Mouse (Mus musculus): ENCODE data around the gene Myo1d. TPM values are rescaled to one million over a fixed set of nuclear protein-coding genes. Genes with fewer than 3 reads are reported as not detected.

Myo1d gene
- total RNA-seq, 2 experiments from 2014 or later = 2.7 to 5.3 TPM

DNA sequence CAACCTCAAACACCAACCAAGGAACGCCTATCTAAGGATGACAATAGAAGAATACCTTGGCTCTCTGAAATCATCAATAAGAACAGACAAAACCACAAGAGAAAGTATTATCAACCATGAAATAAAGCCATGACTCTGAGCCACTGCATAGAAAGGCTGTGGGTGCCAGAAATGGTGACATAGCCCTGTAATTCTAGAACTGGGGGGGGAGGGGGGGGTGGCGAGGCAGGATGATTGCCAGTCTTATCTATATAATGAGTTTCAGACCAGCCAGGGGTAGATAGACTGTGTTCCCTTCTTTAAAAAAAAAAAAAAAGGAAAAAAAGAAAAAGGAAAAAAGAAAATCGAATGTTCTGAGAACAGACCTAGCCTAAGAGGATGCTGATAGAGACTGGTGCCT lies 81.1 kb downstream of the Myo1d start:
- Histone ChIP-seq H3K27ac (no peak overlapping the region), H3K4me3 (no peak overlapping the region)
- intact Hi-C loops (cut with DNase I) = loop anchor here (10.0 kb wide), 1 partner anchor 116 kb away; the partner anchor contains the start of gene Tmem98
- TF ChIP-seq CTCF (IDR thresholded peaks at IDR 0.05) = no peak
- no peak for DNase-seq

DNA sequence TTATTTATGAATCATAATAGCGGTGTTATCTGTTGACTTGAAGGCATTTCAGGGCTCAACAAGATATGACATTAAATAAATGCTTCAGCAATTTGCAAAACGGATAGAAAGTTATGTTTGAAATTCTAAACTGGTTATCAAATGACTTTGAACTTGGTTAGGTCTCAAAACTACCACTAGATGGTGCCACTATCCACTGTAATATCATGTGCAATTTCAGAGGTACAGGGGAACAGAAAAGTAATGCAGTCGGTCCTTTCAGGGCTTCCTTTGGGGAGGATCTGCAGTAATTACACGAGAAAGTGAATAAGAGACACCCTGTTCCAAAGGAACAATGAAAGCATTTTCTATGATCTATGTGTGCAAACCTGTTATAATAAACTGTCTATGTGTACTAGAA lies 83.5 kb downstream of the Myo1d start:
- intact Hi-C loops (cut with DNase I) = loop anchor here (1.0 to 10.0 kb wide), 3 partner anchors 84 to 156 kb away; partner anchors contain the start of genes Myo1d and Tmem98
- DNase-seq = no peak
- no peak overlapping the region for H3K27ac ChIP-seq
- TF ChIP-seq CTCF (IDR thresholded peaks at IDR 0.05) = peak; percentile 79
- H3K4me3 ChIP-seq = no peak overlapping the region

DNA sequence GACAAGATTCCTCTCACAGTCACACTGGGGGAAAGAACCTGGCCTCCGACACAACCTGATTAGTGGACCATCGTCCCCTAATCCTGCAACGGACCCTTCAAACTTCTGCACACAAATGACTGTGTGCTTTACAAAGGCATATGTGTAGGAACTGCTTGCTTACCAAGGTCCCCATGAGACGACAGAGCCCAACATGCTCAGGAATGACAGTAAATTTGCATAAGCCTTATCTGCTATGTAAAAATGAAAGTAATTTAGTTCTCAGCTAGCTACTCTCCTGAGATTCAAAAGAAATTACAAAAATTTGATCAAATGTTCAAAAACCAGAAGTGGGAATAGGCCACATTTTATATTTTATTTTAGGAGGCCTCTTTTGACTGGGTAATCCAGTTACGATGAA lies 95.2 kb downstream of the Myo1d start:
- DNase-seq = no peak
- H3K27ac ChIP-seq = no peak overlapping the region
- intact Hi-C loops (cut with DNase I) = no loop called here
- no peak overlapping the region for H3K4me3 ChIP-seq
- no peak for TF ChIP-seq CTCF (IDR thresholded peaks at IDR 0.05)

DNA sequence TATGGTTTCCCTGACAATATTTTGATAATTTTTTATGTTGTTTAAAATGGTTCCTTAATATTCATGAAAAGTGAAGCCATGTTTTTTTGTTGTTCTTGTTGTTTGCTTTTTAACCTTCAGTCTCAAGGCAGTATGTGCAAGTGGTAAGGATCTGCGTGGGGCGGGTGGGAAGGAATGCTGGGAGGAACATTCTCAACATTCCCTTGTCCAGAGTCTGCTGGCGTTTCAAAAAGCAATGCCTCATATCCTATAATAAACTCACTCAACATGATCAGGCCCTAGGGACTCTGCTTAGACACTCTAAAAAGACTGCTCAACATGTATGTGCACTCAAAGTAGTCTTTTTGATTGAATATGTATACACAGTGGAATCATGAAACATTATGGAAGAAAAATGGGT lies 97.1 kb downstream of the Myo1d start:
- intact Hi-C loops (cut with DNase I) = no loop called here
- no peak for DNase-seq
- no peak overlapping the region for H3K4me3 ChIP-seq
- no peak for TF ChIP-seq CTCF (IDR thresholded peaks at IDR 0.05)
- H3K27ac ChIP-seq = no peak overlapping the region

DNA sequence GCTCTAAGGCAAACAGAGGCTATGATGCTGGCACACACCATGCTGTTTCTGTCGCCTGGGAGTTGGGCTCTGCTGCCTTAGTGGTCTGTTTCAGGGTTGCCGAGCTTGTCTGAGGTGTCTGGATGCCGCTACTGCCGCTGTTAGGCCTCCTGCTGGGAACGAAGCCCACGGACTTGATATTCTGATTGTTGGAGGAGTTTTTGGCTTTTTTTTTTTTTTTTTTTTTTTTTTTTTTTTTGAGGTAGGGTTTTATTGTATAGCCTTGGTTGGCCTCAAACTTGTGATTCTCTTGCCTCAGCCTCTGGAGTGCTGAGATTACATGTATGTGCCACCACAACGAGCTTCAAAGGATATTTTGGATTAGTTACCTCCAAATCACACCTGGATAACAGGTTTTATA lies 106.8 kb downstream of the Myo1d start:
- intact Hi-C loops (cut with DNase I) = no loop called here
- no peak for TF ChIP-seq CTCF (IDR thresholded peaks at IDR 0.05)

DNA sequence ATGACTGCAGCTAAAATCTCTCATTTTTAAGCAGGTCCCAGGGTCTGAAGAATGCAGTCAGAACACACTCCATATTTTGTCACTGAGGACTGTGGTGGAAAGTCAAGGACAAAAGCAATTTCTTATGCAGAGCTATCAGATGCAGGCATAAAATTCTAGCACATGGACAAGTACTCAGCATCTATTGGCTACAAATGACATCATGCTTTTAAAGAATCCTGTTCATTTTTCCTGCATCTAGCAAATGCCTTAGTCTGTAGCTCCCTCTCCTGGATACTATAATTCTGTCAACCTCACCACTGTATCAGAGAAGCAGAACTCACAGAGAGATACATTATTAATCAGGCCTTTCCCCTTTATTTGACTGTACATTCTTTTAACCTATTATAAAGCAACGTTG lies 109.4 kb downstream of the Myo1d start:
- intact Hi-C loops (cut with DNase I) = loop anchor here (2.0 kb wide), 1 partner anchor 242 kb away; the partner anchor contains the start of gene Psmd11
- no peak overlapping the region for H3K27ac ChIP-seq
- no peak for DNase-seq
- no peak overlapping the region for H3K4me3 ChIP-seq
- TF ChIP-seq CTCF (IDR thresholded peaks at IDR 0.05) = peak; percentile 66

More for the DNA sequence above, 106.8 kb downstream of the Myo1d start:
- no peak overlapping the region for H3K27ac ChIP-seq
- no peak overlapping the region for H3K4me3 ChIP-seq
- DNase-seq = no peak

DNA sequence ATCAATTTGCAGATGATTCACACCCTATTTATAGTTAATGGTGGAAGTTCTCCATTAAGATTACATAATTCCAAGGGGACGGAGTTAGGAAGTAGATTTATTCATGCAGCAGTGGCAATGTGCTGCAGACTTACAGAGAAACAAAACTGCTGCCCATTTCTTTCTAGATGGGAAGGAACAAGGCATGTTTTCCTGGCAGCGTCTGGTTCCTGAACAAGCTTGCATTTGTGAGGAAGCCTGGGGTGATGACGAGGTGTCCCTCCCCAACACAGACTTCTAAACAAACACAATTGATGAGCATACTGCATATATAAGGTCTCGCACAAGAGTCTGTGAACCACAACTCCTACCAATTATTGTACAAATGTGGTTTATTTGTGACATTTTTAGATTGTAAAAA lies 109.9 kb downstream of the Myo1d start:
- no peak for DNase-seq
- no peak overlapping the region for H3K4me3 ChIP-seq
- no peak for TF ChIP-seq CTCF (IDR thresholded peaks at IDR 0.05)
- intact Hi-C loops (cut with DNase I) = loop anchor here (2.0 kb wide), 1 partner anchor 241 kb away; the partner anchor contains the start of gene Psmd11
- no peak overlapping the region for H3K27ac ChIP-seq

DNA sequence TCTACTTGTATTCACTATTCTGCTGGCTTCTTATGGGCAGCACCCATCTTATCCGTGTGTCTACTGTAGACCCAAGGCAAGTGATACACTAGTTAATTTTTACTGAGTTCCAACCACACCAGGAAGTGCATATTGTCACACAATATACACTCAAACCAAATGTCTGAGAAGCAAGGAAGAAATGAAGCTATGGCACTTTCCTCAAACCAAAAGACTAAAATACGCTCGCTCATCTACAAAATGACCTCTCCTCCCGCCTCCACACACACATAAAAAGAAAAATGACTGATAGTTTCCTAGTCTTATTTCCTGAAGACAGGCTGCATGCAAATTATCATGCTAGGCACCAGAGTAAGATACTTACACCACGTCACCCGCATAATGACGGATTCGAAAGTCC lies 113.6 kb downstream of the Myo1d start:
- intact Hi-C loops (cut with DNase I) = no loop called here
- H3K4me3 ChIP-seq = no peak overlapping the region
- TF ChIP-seq CTCF (IDR thresholded peaks at IDR 0.05) = no peak
- DNase-seq = no peak
- H3K27ac ChIP-seq = no peak overlapping the region

DNA sequence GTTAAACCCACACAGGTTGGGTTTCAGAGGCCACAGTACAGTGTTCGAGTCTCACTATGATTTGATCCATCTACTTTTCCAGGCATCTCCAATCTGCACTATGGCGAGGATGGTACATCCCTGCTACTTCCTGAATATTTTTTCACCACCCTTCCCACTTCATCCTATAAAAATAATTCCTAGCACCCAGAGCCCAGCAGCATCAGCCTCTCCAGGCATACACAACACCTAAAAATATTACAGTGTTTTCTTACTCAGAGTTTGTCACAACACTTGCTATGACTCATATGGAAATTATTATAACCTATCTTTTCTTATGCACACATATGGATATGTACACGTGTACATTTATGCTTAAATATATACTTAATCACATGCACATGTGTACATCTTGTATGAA lies 115.6 kb downstream of the Myo1d start:
- intact Hi-C loops (cut with DNase I) = no loop called here
- H3K27ac ChIP-seq = no peak overlapping the region
- TF ChIP-seq CTCF (IDR thresholded peaks at IDR 0.05) = no peak
- H3K4me3 ChIP-seq = no peak overlapping the region
- no peak for DNase-seq

DNA sequence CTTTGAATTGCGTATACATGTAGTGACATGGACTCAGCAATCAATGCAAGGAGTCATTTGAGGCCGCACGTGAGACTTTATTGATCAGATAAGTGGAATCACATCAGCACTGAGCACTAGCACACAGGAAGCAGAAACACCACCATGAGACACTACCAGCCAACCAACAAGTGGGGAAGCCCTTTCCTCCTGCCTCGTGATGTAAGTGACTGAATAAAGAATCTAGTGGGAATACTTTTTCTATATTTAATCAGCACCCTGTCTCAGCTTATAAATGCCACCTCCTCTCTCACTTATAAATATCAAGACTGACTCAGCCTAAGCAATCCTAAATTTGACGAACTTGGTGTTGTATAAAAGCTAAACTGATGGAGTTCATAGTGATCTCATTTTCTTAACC lies 134.7 kb downstream of the Myo1d start:
- H3K4me3 ChIP-seq = no peak overlapping the region
- TF ChIP-seq CTCF (IDR thresholded peaks at IDR 0.05) = no peak
- intact Hi-C loops (cut with DNase I) = no loop called here
- H3K27ac ChIP-seq = no peak overlapping the region
- no peak for DNase-seq

DNA sequence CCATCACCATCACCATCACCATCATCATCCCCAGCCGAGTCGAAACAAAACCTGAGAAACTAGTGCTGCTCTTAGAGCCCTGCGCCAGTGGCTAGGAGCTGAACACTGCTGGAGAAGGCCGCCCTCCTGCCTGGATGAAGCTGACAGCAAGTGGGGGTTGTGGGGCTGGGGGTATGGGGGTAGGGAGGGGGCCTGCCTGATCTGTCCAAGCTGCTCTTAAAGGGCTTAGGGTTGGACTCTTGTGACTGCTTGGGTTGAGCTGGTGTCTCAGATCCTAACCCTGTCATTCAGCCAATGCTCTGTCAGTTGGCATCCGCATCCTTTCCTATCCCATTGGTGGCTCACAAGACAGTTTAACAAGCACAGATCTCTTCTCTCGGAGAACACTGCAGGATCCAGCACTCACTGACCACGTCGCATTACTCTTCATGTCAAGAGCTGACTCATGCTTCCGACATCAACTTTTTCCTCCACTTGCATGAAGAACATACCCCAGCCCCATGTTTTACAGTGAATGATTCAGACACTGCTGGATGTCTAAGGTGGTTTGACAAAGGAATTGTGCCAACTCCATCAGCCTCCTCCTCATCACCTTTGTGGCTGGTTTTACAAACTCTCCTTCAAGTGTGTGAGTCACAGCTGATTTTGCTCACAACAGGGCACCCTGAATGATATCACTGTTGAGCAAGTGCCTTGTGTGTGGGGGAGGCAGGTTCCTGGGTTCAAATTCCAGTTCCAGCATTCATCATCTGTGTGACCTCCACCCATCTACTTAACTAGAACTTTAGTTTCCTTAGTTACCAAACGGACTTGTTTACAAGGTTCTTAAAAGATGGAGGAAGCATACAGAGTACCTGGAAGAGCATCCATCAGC lies 150.6 kb downstream of the Myo1d start:
- intact Hi-C loops (cut with DNase I) = no loop called here
- H3K4me3 ChIP-seq = no peak overlapping the region
- no peak overlapping the region for H3K27ac ChIP-seq
- DNase-seq = no peak
- TF ChIP-seq CTCF (IDR thresholded peaks at IDR 0.05) = no peak

DNA sequence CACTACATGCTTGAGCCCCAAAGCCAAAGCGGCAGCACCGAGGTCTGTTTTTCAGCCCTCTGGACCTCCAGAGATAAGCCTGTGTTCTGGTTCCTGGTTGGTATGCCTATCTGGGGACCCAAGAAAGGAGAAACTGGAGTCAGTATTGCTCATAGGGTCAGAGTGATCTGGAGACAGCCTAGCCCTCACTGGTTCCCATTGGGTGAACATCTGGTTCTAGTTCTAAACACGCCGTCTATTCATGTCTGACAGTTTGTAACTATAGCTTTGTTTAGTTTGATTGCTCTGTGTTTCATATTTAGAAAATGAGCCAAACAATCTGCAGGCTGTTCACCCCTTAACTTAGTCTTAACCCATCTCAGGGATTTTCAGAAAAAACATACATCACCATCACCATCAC lies 151.2 kb downstream of the Myo1d start:
- Histone ChIP-seq H3K4me3 (no peak overlapping the region), H3K27ac (no peak overlapping the region)
- DNase-seq = no peak
- TF ChIP-seq CTCF (IDR thresholded peaks at IDR 0.05) = no peak
- intact Hi-C loops (cut with DNase I) = no loop called here

DNA sequence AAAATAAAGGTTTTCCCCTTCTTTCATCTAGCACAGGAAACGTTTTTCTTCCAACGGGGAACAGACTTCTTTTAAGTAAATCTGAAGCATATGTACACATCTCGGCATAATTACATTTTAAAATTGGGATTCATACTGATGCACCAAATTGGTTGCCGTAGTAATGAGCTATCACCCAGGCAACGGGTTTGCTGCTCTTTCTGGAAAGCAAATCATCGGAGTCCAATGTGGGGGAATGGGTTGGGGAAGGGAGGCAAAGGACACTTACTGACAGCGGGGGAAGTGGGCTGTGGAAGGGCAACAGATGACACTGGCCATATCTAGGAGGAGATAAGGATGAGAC lies 156.8 kb downstream of the Myo1d start:
- Histone ChIP-seq H3K4me3 (no peak overlapping the region), H3K27ac (no peak overlapping the region)
- no peak for TF ChIP-seq CTCF (IDR thresholded peaks at IDR 0.05)
- DNase-seq = no peak
- intact Hi-C loops (cut with DNase I) = no loop called here
